Mouse (Mus musculus): ENCODE measurements at regions not wholly inside any gene's neighbourhood (a gene's known extent, or its start where the extent isn't known, plus 50 kb on each side); places are given as distances from the start of the nearest gene placed in this dataset. TPM values are rescaled to one million over a fixed set of nuclear protein-coding genes. Genes with fewer than 3 reads are reported as not detected.

GRCm38 (mm10) chr5:82898912-82899311, 456.1 kb downstream of the Tecrl start:
- Histone ChIP-seq H3K4me3 (no peak overlapping the region), H3K4me1 (no peaks in the 10 kb centered on the region), H3K27ac (replicated peaks) (no peak overlapping the region), H3K9me3 (replicated peaks) (no peaks in the 10 kb centered on the region), H3K36me3 (no peaks in the 10 kb centered on the region), H3K27me3 (ENCODE audit: low read depth, poor library complexity, severe bottlenecking) (no peaks in the 10 kb centered on the region)
- DNase-seq (ENCODE audit: low spot score) = no peak
- 84% methylated on average over 1 of the region's 1 CpGs for WGBS

DNA sequence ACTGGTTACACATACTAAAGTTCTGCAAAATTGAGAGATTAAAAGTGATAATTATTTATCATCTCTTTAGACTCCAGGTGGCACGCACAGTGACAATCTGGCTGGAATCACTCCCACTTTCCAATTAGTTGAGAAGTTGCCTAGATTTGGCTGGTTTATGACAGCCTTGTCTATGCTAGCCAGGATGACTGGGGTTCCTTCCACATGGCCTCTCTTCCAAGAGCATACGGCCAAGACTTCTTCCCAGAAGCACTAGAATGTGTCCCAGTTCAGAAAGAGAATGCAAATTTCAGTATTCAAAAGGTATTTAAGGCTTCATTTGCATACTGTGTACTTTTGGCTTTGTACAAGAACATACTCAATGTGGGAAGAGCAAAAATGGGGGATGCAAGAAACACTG, 456.6 kb downstream of the Tecrl start:
- Histone ChIP-seq H3K36me3 (no peaks in the 10 kb centered on the region), H3K27me3 (ENCODE audit: low read depth, poor library complexity, severe bottlenecking) (no peaks in the 10 kb centered on the region), H3K9me3 (replicated peaks) (no peaks in the 10 kb centered on the region), H3K4me3 (no peak overlapping the region), H3K27ac (replicated peaks) (no peak overlapping the region), H3K4me1 (no peaks in the 10 kb centered on the region)
- no peak for DNase-seq (ENCODE audit: low spot score)
- 88% methylated on average over 2 of the region's 2 CpGs for WGBS

DNA sequence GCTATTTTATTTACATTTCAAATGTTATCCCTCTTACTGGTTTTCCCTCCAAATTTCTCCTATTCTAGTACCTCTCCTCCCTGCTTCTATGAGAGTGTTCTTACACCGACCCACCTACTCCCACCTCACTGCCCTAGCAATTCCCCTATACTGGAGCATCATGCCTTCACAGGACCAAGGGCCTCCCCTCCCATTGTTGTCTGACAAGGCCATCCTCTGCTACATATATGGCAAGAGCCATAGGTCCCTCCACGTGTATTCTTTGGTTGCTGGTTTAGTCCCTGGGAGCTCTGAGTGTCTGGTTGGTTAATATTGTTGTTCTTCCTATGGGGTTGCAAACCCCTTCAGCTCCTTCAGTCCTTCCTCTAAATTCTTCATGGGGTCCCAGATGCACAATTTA, 485.7 kb downstream of the Tecrl start:
- Histone ChIP-seq H3K9me3 (replicated peaks) (no peaks in the 10 kb centered on the region), H3K36me3 (no peaks in the 10 kb centered on the region), H3K27ac (replicated peaks) (no peak overlapping the region), H3K4me1 (no peaks in the 10 kb centered on the region), H3K4me3 (no peak overlapping the region), H3K27me3 (ENCODE audit: low read depth, poor library complexity, severe bottlenecking) (no peaks in the 10 kb centered on the region)
- 88% methylated on average over 2 of the region's 2 CpGs for WGBS
- DNase-seq (ENCODE audit: low spot score) = no peak

- Histone ChIP-seq H3K4me1 (no peaks in the 10 kb centered on the region), H3K9me3 (replicated peaks) (no peaks in the 10 kb centered on the region), H3K27me3 (ENCODE audit: low read depth, poor library complexity, severe bottlenecking) (no peaks in the 10 kb centered on the region), H3K36me3 (no peaks in the 10 kb centered on the region), H3K4me3 (no peak overlapping the region), H3K27ac (replicated peaks) (no peak overlapping the region)
- no peak for DNase-seq (ENCODE audit: low spot score)
- WGBS = 94% methylated on average over 1 of the region's 1 CpGs
These were observed 490.6 kb downstream of the Tecrl start for GRCm38 (mm10) chr5:82864347-82864746.

DNA sequence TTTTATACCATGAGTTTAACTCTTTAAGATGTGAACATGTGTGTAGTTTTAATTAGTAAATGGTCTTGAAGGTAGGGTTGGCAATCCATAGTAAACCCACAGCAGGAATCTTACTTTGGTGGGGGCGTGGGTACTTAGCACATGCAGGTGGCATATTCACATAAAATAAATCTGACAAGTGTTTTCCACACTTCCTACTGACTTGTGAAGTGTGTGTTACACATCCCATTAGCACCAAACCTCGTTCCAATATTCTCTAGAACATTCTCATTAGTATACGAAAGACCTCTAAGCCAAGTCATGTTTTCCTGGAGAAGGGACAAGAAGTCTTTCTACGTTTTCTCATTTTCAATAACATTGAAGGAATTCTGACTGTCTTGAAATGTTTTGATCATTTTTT, 529.7 kb downstream of the Tecrl start:
- H3K4me3 ChIP-seq = no peak overlapping the region
- H3K9me3 ChIP-seq (replicated peaks) = no peaks in the 10 kb centered on the region
- no peaks in the 10 kb centered on the region for H3K36me3 ChIP-seq
- WGBS = 92% methylated on average over 4 of the region's 4 CpGs
- no peaks in the 10 kb centered on the region for H3K27me3 ChIP-seq (ENCODE audit: low read depth, poor library complexity, severe bottlenecking)
- DNase-seq (ENCODE audit: low spot score) = no peak
- H3K4me1 ChIP-seq = no peaks in the 10 kb centered on the region
- no peak overlapping the region for H3K27ac ChIP-seq (replicated peaks)

GRCm38 (mm10) chr5:82793197-82793596, 561.8 kb downstream of the Tecrl start:
- WGBS = 97% methylated on average over 1 of the region's 1 CpGs
- no peak for DNase-seq (ENCODE audit: low spot score)
- Histone ChIP-seq H3K36me3 (no peaks in the 10 kb centered on the region), H3K9me3 (replicated peaks) (no peaks in the 10 kb centered on the region), H3K4me1 (no peaks in the 10 kb centered on the region), H3K4me3 (no peak overlapping the region), H3K27me3 (ENCODE audit: low read depth, poor library complexity, severe bottlenecking) (no peaks in the 10 kb centered on the region), H3K27ac (replicated peaks) (no peak overlapping the region)

MicroRNA genes in the stretch of these regions (microRNA counts, 519-probe panel; counts per million panel counts)
- microRNA mmu-miR-1187 = not detected

Small RNA genes lying in the stretch of these regions (microRNA-seq; reads per million reads assigned to microRNA genes)
- gene Mir1187 = not detected
